Mouse (Mus musculus): ENCODE data around the gene Mroh2a. TPM values are rescaled to one million over a fixed set of nuclear protein-coding genes. Genes with fewer than 3 reads are reported as not detected.

Mroh2a gene
- polyA plus RNA-seq, 1 experiment from 2014 or later, result 2.8 TPM

Other genes starting within 250 kb of the Mroh2a start
- 38.3 and 42.3 TPM in 2 replicates for gene Usp40, start 218.4 kb upstream of the Mroh2a start, polyA plus RNA-seq (2015; fragmentation: Nextera tagmentation; extraction: Ambion mirVana)
- gene Ugt1a10, start 171.6 kb upstream of the Mroh2a start, polyA plus RNA-seq (2015; fragmentation: Nextera tagmentation; extraction: Ambion mirVana), result 25.3 and 28.9 TPM in 2 replicates
- 6.4 and 7.1 TPM in 2 replicates for gene Ugt1a9, start 156.2 kb upstream of the Mroh2a start, polyA plus RNA-seq (2015; fragmentation: Nextera tagmentation; extraction: Ambion mirVana)
- gene Ugt1a8, start 139.2 kb upstream of the Mroh2a start, polyA plus RNA-seq (2015; fragmentation: Nextera tagmentation; extraction: Ambion mirVana), result 0.13 TPM in 1 of 2 replicates, not detected in the other
- gene Ugt1a7c, start 131.9 kb upstream of the Mroh2a start, polyA plus RNA-seq (2015; fragmentation: Nextera tagmentation; extraction: Ambion mirVana), result 10.5 and 10.9 TPM in 2 replicates
- gene Ugt1a6b, start 123.7 kb upstream of the Mroh2a start, polyA plus RNA-seq (2015; fragmentation: Nextera tagmentation; extraction: Ambion mirVana), result 0.81 and 0.82 TPM in 2 replicates
- 6.0 and 6.7 TPM in 2 replicates for gene Ugt1a6a, start 92.2 kb upstream of the Mroh2a start, polyA plus RNA-seq (2015; fragmentation: Nextera tagmentation; extraction: Ambion mirVana)
- gene Ugt1a5, start 61.0 kb upstream of the Mroh2a start, polyA plus RNA-seq (2015; fragmentation: Nextera tagmentation; extraction: Ambion mirVana), result not detected in 2 replicates
- 68.4 and 84.9 TPM in 2 replicates for gene Ugt1a2, start 26.4 kb upstream of the Mroh2a start, polyA plus RNA-seq (2015; fragmentation: Nextera tagmentation; extraction: Ambion mirVana)
- gene Dnajb3, start 21.2 kb upstream of the Mroh2a start, polyA plus RNA-seq (2015; fragmentation: Nextera tagmentation; extraction: Ambion mirVana), result 10.4 and 11.2 TPM in 2 replicates
- 2.4 TPM in 2 replicates for gene Ugt1a1, start 15.0 kb upstream of the Mroh2a start, polyA plus RNA-seq (2015; fragmentation: Nextera tagmentation; extraction: Ambion mirVana)
- 168 and 187 TPM in 2 replicates for gene Hjurp, start 50.6 kb downstream of the Mroh2a start, polyA plus RNA-seq (2015; fragmentation: Nextera tagmentation; extraction: Ambion mirVana)
- gene Trpm8, start 50.7 kb downstream of the Mroh2a start, polyA plus RNA-seq (2015; fragmentation: Nextera tagmentation; extraction: Ambion mirVana), result not detected in 2 replicates
- gene Spp2, start 180.0 kb downstream of the Mroh2a start, polyA plus RNA-seq (2015; fragmentation: Nextera tagmentation; extraction: Ambion mirVana), result 111 and 141 TPM in 2 replicates

Measured in kidney, embryonic 16.5 days (tissue).